Mouse (Mus musculus): Measurements from ENCODE around the gene Tax1bp1.
A peak's percentile ranks its signal among the peaks of the same experiment; 100 is the strongest.

Gene Tax1bp1

DNA sequence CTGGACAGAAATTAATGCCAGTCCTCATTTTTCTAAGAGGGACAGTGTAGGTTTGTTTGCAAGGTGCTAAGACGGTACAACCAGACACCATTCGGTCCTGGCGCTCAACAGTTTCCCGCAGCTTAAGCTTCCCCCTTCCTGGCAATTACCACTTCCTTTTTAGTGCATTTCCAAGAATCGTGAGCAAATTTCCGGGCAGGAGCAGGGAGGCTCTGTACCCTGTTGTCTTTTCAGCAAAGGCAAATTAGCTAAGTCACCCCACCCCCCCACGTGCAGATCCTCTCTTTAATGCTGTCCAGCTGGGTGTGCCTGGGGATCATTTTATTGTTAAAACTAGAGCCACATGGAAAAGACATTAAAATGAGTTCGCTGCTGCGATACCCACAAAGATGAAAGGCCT lies 88.7 kb downstream of the Tax1bp1 start:
- peak; percentile 84 for DNase-seq

DNA sequence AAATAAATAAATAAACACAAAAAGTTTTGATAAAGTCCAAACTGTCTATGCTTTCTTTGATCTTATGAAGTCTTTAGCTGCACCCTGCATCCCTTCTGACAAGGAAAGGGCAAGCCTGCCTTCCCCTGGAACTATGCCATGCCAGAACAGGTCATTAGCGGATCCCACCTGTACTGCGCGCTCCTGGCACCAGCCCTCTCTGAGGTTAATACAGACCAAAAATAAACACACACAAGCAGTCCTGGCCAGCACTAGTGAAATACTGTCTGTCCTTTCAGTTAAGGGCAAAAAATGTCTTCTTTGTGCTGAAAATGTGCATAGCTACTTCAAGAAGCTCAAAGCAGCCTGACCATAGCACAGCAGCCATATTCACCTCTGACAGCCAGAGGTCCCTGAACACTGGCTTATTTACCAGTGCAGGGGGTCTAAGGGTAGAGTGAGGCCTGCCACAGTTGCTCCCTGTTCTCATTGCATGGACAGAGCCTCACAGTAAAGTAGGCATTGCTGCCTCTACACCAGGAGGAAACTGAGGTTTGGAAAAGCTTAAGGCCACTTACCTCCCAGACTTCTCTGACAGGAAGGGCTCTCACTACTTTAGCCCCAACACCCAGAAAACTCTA lies 91.8 kb downstream of the Tax1bp1 start:
- DNase-seq: no peak
